Mouse (Mus musculus) B cell, adult 67 days (primary cell): ENCODE measurements around the gene Dera. TPM values are rescaled to one million over a fixed set of nuclear protein-coding genes. Genes with fewer than 3 reads are reported as not detected.

Source experiments
- total RNA-seq, 2 experiments: library from RNA; stranded (reverse); gene quantifications; 4 replicates each; pipeline ENCODE4 v1.2.4; 2023

Gene Dera
- 10 to 100 TPM; 34.7 to 37.7 TPM for total RNA-seq

DNA sequence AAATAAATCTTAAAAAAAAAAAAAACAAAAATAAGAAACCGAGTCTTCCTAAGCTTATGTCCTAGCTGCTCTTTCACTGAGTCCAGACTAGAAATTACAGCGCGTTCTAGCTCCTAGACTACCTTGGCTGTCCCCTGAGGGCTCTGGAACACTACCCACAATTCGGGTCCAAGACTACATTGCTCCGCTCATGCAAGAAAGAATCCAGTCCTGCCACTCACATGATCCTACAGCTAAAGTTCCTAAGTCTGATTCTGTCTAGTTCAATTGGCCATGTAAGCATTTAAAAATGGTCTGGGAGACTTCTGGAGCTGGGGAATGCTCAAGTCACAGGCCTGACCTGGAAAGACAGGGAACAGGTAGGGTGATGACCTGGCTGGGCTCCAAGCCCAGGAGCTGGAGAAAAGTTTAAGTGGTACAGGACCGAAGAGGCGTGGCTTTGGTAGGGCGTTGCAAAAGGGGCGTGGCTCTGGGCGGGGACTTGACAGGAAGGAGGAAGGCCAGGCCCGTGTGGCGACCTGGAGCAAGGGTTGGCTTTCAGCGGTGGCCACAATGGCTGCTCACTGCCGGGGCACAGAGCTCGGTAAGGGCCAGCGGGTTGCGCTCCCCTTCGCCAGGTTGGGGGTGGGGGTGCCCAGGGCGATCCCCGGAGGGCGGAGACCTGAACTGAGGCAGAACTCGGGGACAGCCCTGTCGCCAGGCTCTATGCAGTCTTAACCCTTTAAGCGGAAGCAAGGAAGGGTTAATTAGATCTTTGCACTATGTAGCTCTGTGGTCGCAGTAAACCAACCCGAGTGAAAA, at the start of gene Dera:
Gene Dera (plus strand): TSS at position 491 of the 801 bp plus-strand sequence.

DNA sequence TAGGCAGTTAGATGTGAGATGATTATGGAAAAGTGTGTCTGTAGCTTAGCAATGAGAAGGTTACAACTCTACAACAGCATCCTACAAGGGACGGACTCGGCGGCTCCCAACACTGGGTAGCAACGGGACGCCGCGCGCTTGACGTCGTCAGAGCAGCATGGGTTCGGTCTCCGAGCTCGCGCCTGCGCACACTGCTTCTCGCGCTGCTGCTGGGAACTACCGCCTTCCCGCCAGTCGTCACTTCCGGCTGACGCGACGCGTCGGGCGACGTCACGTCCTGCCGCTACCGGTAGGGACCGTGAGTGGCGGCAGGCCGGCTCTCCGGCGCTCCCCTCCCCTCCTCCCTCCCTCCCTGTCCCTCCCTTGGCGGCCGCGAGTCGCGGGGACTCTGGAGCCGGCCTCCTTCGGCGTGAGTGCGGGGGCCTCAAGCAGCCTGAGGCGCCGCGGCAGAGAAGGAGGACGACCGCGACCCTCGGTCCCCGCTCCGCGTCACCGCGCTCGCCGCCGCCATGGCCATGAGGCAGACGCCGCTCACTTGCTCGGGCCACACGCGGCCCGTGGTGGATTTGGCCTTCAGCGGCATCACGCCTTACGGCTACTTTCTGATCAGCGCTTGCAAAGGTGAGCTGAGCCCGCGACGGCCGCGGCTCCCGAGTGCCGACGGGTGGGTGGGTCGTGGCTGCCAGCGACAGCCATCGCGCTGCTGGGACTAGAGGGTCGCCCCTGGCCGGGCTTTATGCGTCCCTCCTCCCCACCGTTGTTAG, 19.3 kb upstream of the Dera start, which contains the start of gene Strap:
Gene Strap (plus strand): TSS at position 233 of the 764 bp plus-strand sequence.

Other genes with a start within 250 kb of the Dera start
- 10 to 100 TPM; 19.1 to 22.0 TPM for gene Eps8, start 99.7 kb upstream of the Dera start, total RNA-seq
- 100 to 1,000 TPM; 103 to 113 TPM for gene Strap, start 19.5 kb upstream of the Dera start, total RNA-seq